8 mouse cellular contexts compared by ENCODE assay signal in genomic region chr12:40445648-40446449, GRCm38 (mm10). TPM values are rescaled to one million over a fixed set of nuclear protein-coding genes. Genes with fewer than 3 reads are reported as not detected.
DNase-seq lines count a peak whose midpoint lies in the region; ATAC-seq lines count a peak whose summit lies in the region.

Gene Zfp277 (minus strand): TSS chr12:40445902.
Gene Dock4 (plus strand): TSS chr12:40445952.

- peak; percentile 98 for ATAC-seq in hindbrain, embryonic 15.5 days (ENCODE audit: low FRiP score, low read depth)

- under 1% methylated on average over 80 of the region's 80 CpGs for WGBS in hindbrain, embryonic 15.5 days

- no peaks in the 10 kb centered on the region for H3K27me3 ChIP-seq in hindbrain, embryonic 15.5 days

- H3K27ac ChIP-seq in hindbrain, embryonic 15.5 days (replicated peaks): peak within 1 kb of the TSS; percentile 92

- no peaks in the 10 kb centered on the region for H3K9me3 ChIP-seq in hindbrain, embryonic 15.5 days

- H3K4me2 ChIP-seq in hindbrain, embryonic 15.5 days: peak within 1 kb of the TSS; percentile 81

- peak within 1 kb of the TSS; percentile 83 for H3K4me3 ChIP-seq in hindbrain, embryonic 15.5 days

- DNase-seq in T-cell, adult 2 months (ENCODE audit: low spot score): peak; percentile 99
- DNase-seq in cerebellum, postnatal 36 days: peak; percentile 99 to 100
- DNase-seq in frontal cortex, postnatal 36 days (ENCODE audit: low spot score in 2 of 2): peak; percentile 99
- peak; percentile 99 for DNase-seq in left cerebral cortex, adult 11 months (ENCODE audit: low spot score)
- peak; percentile 99 for DNase-seq in lung, postnatal 4 days
- DNase-seq in retina, postnatal 7 days (ENCODE audit: low read depth, low spot score): peak; percentile 99
- peak; percentile 89 for DNase-seq in urinary bladder, adult 2 months (ENCODE audit: low spot score)

- H3K36me3 ChIP-seq in hindbrain, embryonic 15.5 days: no peaks in the 10 kb centered on the region

- H3K4me1 ChIP-seq in hindbrain, embryonic 15.5 days (replicated peaks): peaks cover 25% of the 10 kb centered on the region

- peak within 1 kb of the TSS; percentile 85 for H3K9ac ChIP-seq in hindbrain, embryonic 15.5 days

RNA-seq across cellular contexts. Expression of gene Zfp277, which starts in this region (rescaled TPM):
- polyA plus RNA-seq in hindbrain, embryonic 15.5 days (2015; fragmentation: Nextera tagmentation; extraction: Ambion mirVana): 29.5 and 31.9 TPM in 2 replicates
- polyA plus RNA-seq in urinary bladder, adult 2 months (2012; rRNA removed): 19.3 and 22.1 TPM in 2 replicates

RNA-seq across cellular contexts. Expression of gene Dock4, which starts in this region (rescaled TPM):
- 30.4 and 31.0 TPM in 2 replicates for polyA plus RNA-seq in hindbrain, embryonic 15.5 days (2015; fragmentation: Nextera tagmentation; extraction: Ambion mirVana)
- polyA plus RNA-seq in urinary bladder, adult 2 months (2012; rRNA removed): 4.1 and 5.1 TPM in 2 replicates

Comparison
In these comparisons a context has a peak if more than half of its experiments do, and no peak if none do; other contexts are left out.
1. Peak in every context shown above with its lines: DNase-seq, ATAC-seq, H3K4me3 ChIP-seq and H3K27ac ChIP-seq.